Mouse (Mus musculus) heart, embryonic 12.5 days (tissue): ENCODE results near the gene Cbx7. TPM values are rescaled to one million over a fixed set of nuclear protein-coding genes. Genes with fewer than 3 reads are reported as not detected.

Experiments used
- ATAC-seq: fragments of 200-750 bp; cut with Nextera tagmentation; 2 replicates; pipeline ENCODE4 v1.8.0; 2017; ENCODE audit warnings: moderate TSS enrichment, moderate library complexity; ENCODE audit not compliant: insufficient number of reproducible peaks, low FRiP score
- H3K27ac ChIP-seq: fragments of 300-500 bp; sonication (generic); 2 replicates; pipeline ENCODE4 v1.5.1; 2016; ENCODE audit warnings: mild to moderate bottlenecking, moderate library complexity; ENCODE audit not compliant: poor library complexity, severe bottlenecking
- H3K27me3 ChIP-seq: fragments of 300-500 bp; sonication (generic); replicated peaks from 2 replicates; pipeline ENCODE4 v1.6.1; 2016; ENCODE audit warnings: mild to moderate bottlenecking, moderate library complexity
- H3K36me3 ChIP-seq: fragments of 300-500 bp; sonication (generic); 2 replicates; pipeline ENCODE4 v1.6.1; 2016; ENCODE audit warnings: mild to moderate bottlenecking, moderate library complexity
- H3K4me1 ChIP-seq: fragments of 300-500 bp; sonication (generic); replicated peaks from 2 replicates; pipeline ENCODE4 v1.6.1; 2016; ENCODE audit warnings: mild to moderate bottlenecking
- H3K4me2 ChIP-seq: fragments of 300-500 bp; sonication (generic); 2 replicates; pipeline ENCODE4 v1.6.1; 2016; ENCODE audit warnings: mild to moderate bottlenecking, moderate library complexity
- H3K4me3 ChIP-seq: fragments of 300-500 bp; sonication (generic); 2 replicates; pipeline ENCODE4 v1.5.1; 2016; ENCODE audit warnings: mild to moderate bottlenecking
- H3K9ac ChIP-seq: fragments of 300-500 bp; sonication (generic); 2 replicates; pipeline ENCODE4 v1.6.1; 2016; ENCODE audit warnings: mild to moderate bottlenecking, moderate library complexity
- H3K9me3 ChIP-seq: fragments of 300-500 bp; sonication (generic); replicated peaks from 2 replicates; pipeline ENCODE4 v1.6.1; 2016; ENCODE audit warnings: mild to moderate bottlenecking, moderate library complexity
- WGBS: fragments of 180-500 bp; shearing (Covaris S2); methylation state at CpG from one replicate; pipeline ENCODE4 v1.1.7; 2016; 5-methylcytosine and 5-hydroxymethylcytosine counted together
- polyA plus RNA-seq: library from polyadenylated mRNA; unstranded; fragments of >200 nt; fragmentation: Nextera tagmentation; extraction: Ambion mirVana; gene quantifications from 2 replicates; pipeline ENCODE4 v1.2.1, GENCODE M21; 2016

The Cbx7 gene
- polyA plus RNA-seq, 1 experiment from 2014 or later, result 1.4 TPM

- no peaks in the 10 kb centered on the region for H3K9me3 ChIP-seq
- 82% methylated on average over 18 of the region's 18 CpGs for WGBS
- H3K4me2 ChIP-seq, result no peak overlapping the region
- H3K36me3 ChIP-seq, result no peaks in the 10 kb centered on the region
- no peak overlapping the region for H3K27ac ChIP-seq
- H3K4me3 ChIP-seq, result no peak overlapping the region
- no peak overlapping the region for H3K9ac ChIP-seq
- H3K27me3 ChIP-seq, result 0 out of 2 replicates have a peak, but pooled peaks cover 3% of the 10 kb centered on the region
- ATAC-seq, result no peak
- H3K4me1 ChIP-seq, result peaks cover 3% of the 10 kb centered on the region; the same call in 1 of the 2 replicates
Measured at GRCm38 (mm10) chr15:79962661-79963060, 8.3 kb downstream of the Cbx7 start.

GRCm38 (mm10) chr15:79961366-79961921, 9.5 kb downstream of the Cbx7 start:
- H3K27me3 ChIP-seq, result 0 out of 2 replicates have a peak, but pooled peaks cover 3% of the 10 kb centered on the region
- H3K4me2 ChIP-seq, result no peak overlapping the region
- WGBS, result 61% methylated on average over 9 of the region's 9 CpGs
- no peak overlapping the region for H3K4me3 ChIP-seq
- no peak for ATAC-seq
- no peaks in the 10 kb centered on the region for H3K36me3 ChIP-seq
- H3K9ac ChIP-seq, result no peak overlapping the region
- no peaks in the 10 kb centered on the region for H3K9me3 ChIP-seq
- H3K27ac ChIP-seq, result no peak overlapping the region
- H3K4me1 ChIP-seq, result peaks cover 3% of the 10 kb centered on the region; the same call in 1 of the 2 replicates

- WGBS, result 42% methylated on average over 3 of the region's 3 CpGs
- Histone ChIP-seq H3K36me3 (no peaks in the 10 kb centered on the region), H3K27me3 (0 out of 2 replicates have a peak, but pooled peaks cover 3% of the 10 kb centered on the region), H3K9me3 (no peaks in the 10 kb centered on the region), H3K9ac (no peak overlapping the region), H3K4me2 (no peak overlapping the region), H3K4me3 (no peak overlapping the region), H3K4me1 (peaks cover 10% of the 10 kb centered on the region; the same call in 1 of the 2 replicates), H3K27ac (no peak overlapping the region)
- ATAC-seq, result no peak
Measured at GRCm38 (mm10) chr15:79958418-79958817, 12.5 kb downstream of the Cbx7 start.

- 68% methylated on average over 8 of the region's 8 CpGs for WGBS
- H3K36me3 ChIP-seq, result no peaks in the 10 kb centered on the region
- no peaks in the 10 kb centered on the region for H3K9me3 ChIP-seq
- no peak overlapping the region for H3K4me2 ChIP-seq
- no peaks in the 10 kb centered on the region for H3K27me3 ChIP-seq
- no peak overlapping the region for H3K4me3 ChIP-seq
- no peak overlapping the region for H3K27ac ChIP-seq
- H3K4me1 ChIP-seq, result peaks cover 25% of the 10 kb centered on the region
- H3K9ac ChIP-seq, result no peak overlapping the region
- ATAC-seq, result no peak
Measured at GRCm38 (mm10) chr15:79956559-79956958, 14.4 kb downstream of the Cbx7 start.

GRCm38 (mm10) chr15:79953470-79953869, 17.4 kb downstream of the Cbx7 start:
- no peak for ATAC-seq
- no peak overlapping the region for H3K9ac ChIP-seq
- H3K4me3 ChIP-seq, result no peak overlapping the region
- H3K4me2 ChIP-seq, result no peak overlapping the region
- H3K4me1 ChIP-seq, result peaks cover 43% of the 10 kb centered on the region
- H3K9me3 ChIP-seq, result no peaks in the 10 kb centered on the region
- H3K27ac ChIP-seq, result no peak overlapping the region
- 58% methylated on average over 7 of the region's 7 CpGs for WGBS
- no peaks in the 10 kb centered on the region for H3K36me3 ChIP-seq
- no peaks in the 10 kb centered on the region for H3K27me3 ChIP-seq

GRCm38 (mm10) chr15:79952504-79953231, 18.3 kb downstream of the Cbx7 start:
- 42% methylated on average over 11 of the region's 11 CpGs for WGBS
- 0 out of 2 replicates have a peak overlapping the region, but pooled peaks have one; percentile 11 for H3K27ac ChIP-seq

GRCm38 (mm10) chr15:79951730-79952503, 19.0 kb downstream of the Cbx7 start:
- H3K27ac ChIP-seq, result peak overlapping the region; percentile 36; the same call in 1 of the 2 replicates
- H3K27me3 ChIP-seq, result no peaks in the 10 kb centered on the region
- H3K4me2 ChIP-seq, result peak overlapping the region; percentile 12; the same call in 1 of the 2 replicates
- no peaks in the 10 kb centered on the region for H3K36me3 ChIP-seq
- ATAC-seq, result peak; percentile 51
- H3K4me1 ChIP-seq, result peaks cover 43% of the 10 kb centered on the region
- no peaks in the 10 kb centered on the region for H3K9me3 ChIP-seq
- 29% methylated on average over 14 of the region's 14 CpGs for WGBS
- H3K9ac ChIP-seq, result no peak overlapping the region; the same call in 1 of the 2 replicates
- no peak overlapping the region for H3K4me3 ChIP-seq

More at GRCm38 (mm10) chr15:79952504-79953231, 18.3 kb downstream of the Cbx7 start:
- Histone ChIP-seq H3K9me3 (no peaks in the 10 kb centered on the region), H3K36me3 (no peaks in the 10 kb centered on the region), H3K4me3 (no peak overlapping the region), H3K4me1 (peaks cover 43% of the 10 kb centered on the region), H3K27me3 (no peaks in the 10 kb centered on the region), H3K4me2 (peak overlapping the region; percentile 12; the same call in 1 of the 2 replicates), H3K9ac (no peak overlapping the region; the same call in 1 of the 2 replicates)
- ATAC-seq, result 0 out of 2 replicates have a peak, but pooled peaks have one; percentile 23

GRCm38 (mm10) chr15:79951226-79951625, 19.7 kb downstream of the Cbx7 start:
- H3K9ac ChIP-seq, result no peak overlapping the region
- ATAC-seq, result no peak
- peaks cover 43% of the 10 kb centered on the region for H3K4me1 ChIP-seq
- no peak overlapping the region for H3K4me2 ChIP-seq
- 68% methylated on average over 6 of the region's 6 CpGs for WGBS
- H3K4me3 ChIP-seq, result no peak overlapping the region
- H3K9me3 ChIP-seq, result no peaks in the 10 kb centered on the region
- H3K27ac ChIP-seq, result peak overlapping the region; percentile 36
- H3K27me3 ChIP-seq, result no peaks in the 10 kb centered on the region
- no peaks in the 10 kb centered on the region for H3K36me3 ChIP-seq

GRCm38 (mm10) chr15:79950250-79951025, 20.5 kb downstream of the Cbx7 start:
- peak overlapping the region; percentile 37 for H3K4me3 ChIP-seq
- peak overlapping the region; percentile 73 for H3K4me2 ChIP-seq
- H3K9ac ChIP-seq, result peak overlapping the region; percentile 61
- peaks cover 43% of the 10 kb centered on the region for H3K4me1 ChIP-seq
- no peaks in the 10 kb centered on the region for H3K27me3 ChIP-seq
- WGBS, result 3% methylated on average over 24 of the region's 24 CpGs
- H3K27ac ChIP-seq, result peak overlapping the region; percentile 36
- no peaks in the 10 kb centered on the region for H3K9me3 ChIP-seq
- peak; percentile 34; the same call in 1 of the 2 replicates for ATAC-seq
- H3K36me3 ChIP-seq, result no peaks in the 10 kb centered on the region

- Histone ChIP-seq H3K4me3 (no peak overlapping the region), H3K4me1 (peaks cover 33% of the 10 kb centered on the region), H3K9me3 (no peaks in the 10 kb centered on the region), H3K4me2 (no peak overlapping the region), H3K27me3 (peaks cover 11% of the 10 kb centered on the region), H3K36me3 (no peaks in the 10 kb centered on the region), H3K27ac (no peak overlapping the region), H3K9ac (no peak overlapping the region)
- 72% methylated on average over 6 of the region's 6 CpGs for WGBS
- no peak for ATAC-seq
Measured at GRCm38 (mm10) chr15:79947681-79948080, 23.2 kb downstream of the Cbx7 start.
